Mouse (Mus musculus) lung, embryonic 16.5 days (tissue): ENCODE measurements around the gene Vash2. TPM values are rescaled to one million over a fixed set of nuclear protein-coding genes. Genes with fewer than 3 reads are reported as not detected.

ENCODE experiments used
- ATAC-seq: fragments of 200-750 bp; cut with Nextera tagmentation; 2 replicates; pipeline ENCODE4 v1.8.0; 2017; ENCODE audit warnings: low read depth, mild to moderate bottlenecking, moderate library complexity
- H3K27ac ChIP-seq: fragments of 300-500 bp; sonication (generic); 2 replicates; pipeline ENCODE4 v1.5.1; 2014; ENCODE audit warnings: mild to moderate bottlenecking, control low read depth, low read length
- H3K27me3 ChIP-seq: fragments of 300-500 bp; sonication (generic); 2 replicates; pipeline ENCODE4 v1.6.1; 2014; ENCODE audit warnings: low read depth, low read length, mixed read lengths; ENCODE audit not compliant: control insufficient read depth, insufficient read depth
- H3K36me3 ChIP-seq: fragments of 300-500 bp; sonication (generic); 2 replicates; pipeline ENCODE4 v1.6.1; 2014; ENCODE audit warnings: low read length; ENCODE audit not compliant: control insufficient read depth, insufficient read depth
- H3K4me1 ChIP-seq: fragments of 300-500 bp; sonication (generic); replicated peaks from 2 replicates; pipeline ENCODE4 v1.6.1; 2014; ENCODE audit warnings: low read length, mixed read lengths; ENCODE audit not compliant: control insufficient read depth, insufficient read depth
- H3K4me2 ChIP-seq: fragments of 300-500 bp; sonication (generic); 2 replicates; pipeline ENCODE4 v1.6.1; 2014; ENCODE audit warnings: low read depth, low read length, control low read depth
- H3K4me3 ChIP-seq: fragments of 300-500 bp; sonication (generic); 2 replicates; pipeline ENCODE4 v1.5.1; 2014; ENCODE audit warnings: mild to moderate bottlenecking, low read length, control low read depth
- H3K9ac ChIP-seq: fragments of 300-500 bp; sonication (generic); 2 replicates; pipeline ENCODE4 v1.6.1; 2014; ENCODE audit warnings: low read length, control low read depth
- H3K9me3 ChIP-seq: fragments of 300-500 bp; sonication (generic); 2 replicates; pipeline ENCODE4 v1.6.1; 2016; ENCODE audit warnings: low read length; ENCODE audit not compliant: control insufficient read depth
- WGBS: fragments of 180-500 bp; shearing (Covaris S2); extraction: QIAGEN DNeasy Blood & Tissue Kit; methylation state at CpG from one replicate; pipeline ENCODE4 v1.1.7; 2014; 5-methylcytosine and 5-hydroxymethylcytosine counted together
- polyA plus RNA-seq: library from polyadenylated mRNA; unstranded; fragments of >200 nt; fragmentation: Nextera tagmentation; extraction: Ambion mirVana; gene quantifications from 2 replicates; pipeline ENCODE4 v1.2.1, GENCODE M21; 2015

Gene Vash2
- polyA plus RNA-seq, 1 experiment from 2014 or later, result 17.7 TPM

- Histone ChIP-seq H3K4me2 (no peak overlapping the region), H3K4me1 (peaks cover 23% of the 10 kb centered on the region), H3K9ac (no peak overlapping the region), H3K4me3 (no peak overlapping the region), H3K27ac (peak overlapping the region; percentile 78), H3K9me3 (no peaks in the 10 kb centered on the region), H3K36me3 (peaks cover 3% of the 10 kb centered on the region; the same call in 1 of the 2 replicates), H3K27me3 (no peaks in the 10 kb centered on the region)
- WGBS, result 93% methylated on average over 3 of the region's 3 CpGs
- ATAC-seq, result no peak
Observed at GRCm38 (mm10) chr1:190898186-190898585, 80.9 kb downstream of the Vash2 start.

Other genes starting within 250 kb of the Vash2 start
- gene Rps6kc1, start 67.5 kb downstream of the Vash2 start, polyA plus RNA-seq, result 15.5 and 16.4 TPM in 2 replicates
- gene Angel2, start 54.2 kb downstream of the Vash2 start, polyA plus RNA-seq, result 33.7 and 40.5 TPM in 2 replicates
- gene Flvcr1, start 46.9 kb upstream of the Vash2 start, polyA plus RNA-seq, result 3.6 and 4.6 TPM in 2 replicates
- gene Spata45, start 57.3 kb upstream of the Vash2 start, polyA plus RNA-seq, result not detected in 2 replicates
- 15.6 and 17.1 TPM in 2 replicates for gene Tatdn3, start 83.6 kb upstream of the Vash2 start, polyA plus RNA-seq
- 23.9 and 24.0 TPM in 2 replicates for gene Nsl1, start 83.7 kb upstream of the Vash2 start, polyA plus RNA-seq
- 5.2 and 6.4 TPM in 2 replicates for gene Batf3, start 118.6 kb upstream of the Vash2 start, polyA plus RNA-seq
- gene Fam71a, start 185.5 kb upstream of the Vash2 start, polyA plus RNA-seq, result not detected in 2 replicates
- 3.9 and 4.3 TPM in 2 replicates for gene Atf3, start 238.7 kb upstream of the Vash2 start, polyA plus RNA-seq